9 mouse cellular contexts compared by ENCODE assay signal in genomic region chr6:144962013-144962354, GRCm38 (mm10).
DNase-seq lines count a peak whose midpoint lies in the region; ATAC-seq and TF ChIP-seq lines count a peak whose summit lies in the region.
"Had no signal": no experiment of that assay in that cellular context is flagged by ENCODE, and none has a peak within 500 bp of the region (broad histone marks: within the 10 kb centered on the region; RNA-seq: fewer than 3 reads in every experiment).

No protein-coding gene starts in this region.

- H3K36me3 ChIP-seq in kidney, postnatal 0 days (ENCODE audit: insufficient read depth, low read length): no peaks in the 10 kb centered on the region
- no peaks in the 10 kb centered on the region for H3K36me3 ChIP-seq in limb, embryonic 14.5 days (ENCODE audit: control insufficient read depth, insufficient read depth, low read length)

- 0 out of 2 replicates have a peak overlapping the region, but pooled peaks have one; percentile 10 for H3K4me2 ChIP-seq in kidney, postnatal 0 days (ENCODE audit: low read length)
- peak overlapping the region; percentile 38; the same call in 1 of the 2 replicates for H3K4me2 ChIP-seq in limb, embryonic 14.5 days (replicated peaks; ENCODE audit: low read depth, low read length, severe bottlenecking)

- no peaks in the 10 kb centered on the region for H3K9me3 ChIP-seq in kidney, postnatal 0 days (replicated peaks; ENCODE audit: low read length)
- no peaks in the 10 kb centered on the region for H3K9me3 ChIP-seq in limb, embryonic 14.5 days (ENCODE audit: control insufficient read depth, low read length)

- H3K27ac ChIP-seq in kidney, postnatal 0 days: no peak overlapping the region
- no peak overlapping the region for H3K27ac ChIP-seq in limb, embryonic 14.5 days (replicated peaks; ENCODE audit: low read depth, low read length)

- H3K27me3 ChIP-seq in kidney, postnatal 0 days (ENCODE audit: insufficient read depth, low read length): no peaks in the 10 kb centered on the region
- H3K27me3 ChIP-seq in limb, embryonic 14.5 days (ENCODE audit: control insufficient read depth, insufficient read depth, low read length): no peaks in the 10 kb centered on the region

- WGBS in kidney, postnatal 0 days: 56% methylated on average over 4 of the region's 4 CpGs
- WGBS in limb, embryonic 14.5 days: 56% methylated on average over 4 of the region's 4 CpGs

- no peak overlapping the region for H3K4me3 ChIP-seq in kidney, postnatal 0 days (replicated peaks; ENCODE audit: low read depth, low read length)
- H3K4me3 ChIP-seq in limb, embryonic 14.5 days (replicated peaks; ENCODE audit: low read length): no peak overlapping the region

- no peak overlapping the region for H3K9ac ChIP-seq in kidney, postnatal 0 days (ENCODE audit: low read depth, low read length)
- H3K9ac ChIP-seq in limb, embryonic 14.5 days (ENCODE audit: low read depth, low read length, severe bottlenecking): no peak overlapping the region

- no peak for DNase-seq in kidney, postnatal 0 days (ENCODE audit: low spot score)
- no peak for DNase-seq in kidney, adult 18-20 months
- peak; percentile 6 to 11 for DNase-seq in spleen, postnatal 36 days (ENCODE audit: low spot score in 2 of 2)
- no peak for DNase-seq in spleen, adult 12 weeks (ENCODE audit: low spot score)
- no peak for DNase-seq in limb, embryonic 14.5 days (ENCODE audit: low spot score)
- DNase-seq in cerebellum, postnatal 25 days: no peak
- DNase-seq: cerebellum, adult 11-12 months; lung, adult 2 months had no signal

- TF ChIP-seq CTCF in kidney, postnatal 0 days (IDR thresholded peaks at IDR 0.05; ENCODE audit: low read depth): peak; percentile 54

- no peak for ATAC-seq in kidney, postnatal 0 days (replicated peaks; ENCODE audit: low FRiP score, low read depth)
- no peak for ATAC-seq in limb, embryonic 14.5 days (ENCODE audit: low FRiP score, low read depth)
- ATAC-seq in megakaryocyte, adult 5-6 weeks (ENCODE audit: poor library complexity, severe bottlenecking): no peak

- TF ChIP-seq POLR2A in limb, embryonic 14.5 days (IDR thresholded peaks at IDR 0.05; ENCODE audit: borderline replicate concordance, extremely low read depth, insufficient read depth, insufficient read length): no peak

- no peaks in the 10 kb centered on the region for H3K4me1 ChIP-seq in kidney, postnatal 0 days (replicated peaks; ENCODE audit: insufficient read depth, low read length)
- H3K4me1 ChIP-seq in limb, embryonic 14.5 days (ENCODE audit: control insufficient read depth, insufficient read depth, low read length): no peaks in the 10 kb centered on the region

Comparison
In these comparisons a context has a peak if more than half of its experiments do, and no peak if none do; other contexts are left out.
1. DNase-seq: peak in spleen, postnatal 36 days (2 of 2); none in kidney, postnatal 0 days (single experiment), kidney, adult 18-20 months (single experiment), spleen, adult 12 weeks (single experiment), limb, embryonic 14.5 days (single experiment) and cerebellum, postnatal 25 days (0 of 2).